Mouse (Mus musculus): ENCODE results near the gene Cdc42se1. TPM values are rescaled to one million over a fixed set of nuclear protein-coding genes. Genes with fewer than 3 reads are reported as not detected.
A peak's percentile ranks its signal among the peaks of the same experiment; 100 is the strongest.

Cdc42se1 gene
- polyA plus RNA-seq, 1 experiment from 2014 or later = 72.9 TPM

GRCm38 (mm10) chr3:95241498-95241897, 13.0 kb downstream of the Cdc42se1 start, which contains the start of gene Gm128:
Gene Gm128, minus strand, starts transcription at chr3:95241598.
- H3K9ac ChIP-seq (replicated peaks; ENCODE audit: low read depth, low read length) = no peak within 1 kb of the TSS
- H3K27me3 ChIP-seq (replicated peaks; ENCODE audit: control insufficient read depth, insufficient read depth, low read length) = no peaks in the 10 kb centered on the region
- H3K27ac ChIP-seq (ENCODE audit: low read length) = no peak within 1 kb of the TSS
- no peaks in the 10 kb centered on the region for H3K9me3 ChIP-seq (ENCODE audit: control insufficient read depth, low read length)
- no peak within 1 kb of the TSS for H3K4me2 ChIP-seq (ENCODE audit: low read length)
- peaks cover 8% of the 10 kb centered on the region for H3K36me3 ChIP-seq (ENCODE audit: control insufficient read depth, insufficient read depth)
- WGBS = 75% methylated on average over 7 of the region's 7 CpGs
- no peaks in the 10 kb centered on the region for H3K4me1 ChIP-seq (replicated peaks; ENCODE audit: control insufficient read depth, insufficient read depth, low read length)
- no peak within 1 kb of the TSS for H3K4me3 ChIP-seq (replicated peaks; ENCODE audit: low read length)
- ATAC-seq = no peak

- Histone ChIP-seq H3K9me3 (ENCODE audit: control insufficient read depth, low read length) (no peaks in the 10 kb centered on the region), H3K4me3 (replicated peaks; ENCODE audit: low read length) (no peak overlapping the region), H3K27me3 (replicated peaks; ENCODE audit: control insufficient read depth, insufficient read depth, low read length) (no peaks in the 10 kb centered on the region), H3K36me3 (ENCODE audit: control insufficient read depth, insufficient read depth) (0 out of 2 replicates have a peak, but pooled peaks cover 2% of the 10 kb centered on the region), H3K4me2 (ENCODE audit: low read length) (no peak overlapping the region), H3K4me1 (replicated peaks; ENCODE audit: control insufficient read depth, insufficient read depth, low read length) (no peaks in the 10 kb centered on the region), H3K9ac (replicated peaks; ENCODE audit: low read depth, low read length) (no peak overlapping the region), H3K27ac (ENCODE audit: low read length) (no peak overlapping the region)
- 89% methylated on average over 2 of the region's 2 CpGs for WGBS
- no peak for ATAC-seq
These were observed 14.6 kb downstream of the Cdc42se1 start for GRCm38 (mm10) chr3:95243086-95243485.

GRCm38 (mm10) chr3:95246465-95247231, 18.1 kb downstream of the Cdc42se1 start:
- Histone ChIP-seq H3K4me1 (replicated peaks; ENCODE audit: control insufficient read depth, insufficient read depth, low read length) (no peaks in the 10 kb centered on the region), H3K4me3 (replicated peaks; ENCODE audit: low read length) (no peak overlapping the region), H3K9ac (replicated peaks; ENCODE audit: low read depth, low read length) (no peak overlapping the region), H3K27ac (ENCODE audit: low read length) (no peak overlapping the region), H3K9me3 (ENCODE audit: control insufficient read depth, low read length) (no peaks in the 10 kb centered on the region), H3K4me2 (ENCODE audit: low read length) (no peak overlapping the region), H3K36me3 (ENCODE audit: control insufficient read depth, insufficient read depth) (no peaks in the 10 kb centered on the region), H3K27me3 (replicated peaks; ENCODE audit: control insufficient read depth, insufficient read depth, low read length) (no peaks in the 10 kb centered on the region)
- WGBS = 60% methylated on average over 5 of the region's 5 CpGs
- 0 out of 2 replicates have a peak, but pooled peaks have one; percentile 20 for ATAC-seq

- H3K36me3 ChIP-seq (ENCODE audit: control insufficient read depth, insufficient read depth) = no peaks in the 10 kb centered on the region
- no peak for ATAC-seq
- WGBS = 96% methylated on average over 1 of the region's 1 CpGs
These were observed 19.3 kb downstream of the Cdc42se1 start for GRCm38 (mm10) chr3:95247660-95248336.

GRCm38 (mm10) chr3:95250361-95250760, 21.8 kb downstream of the Cdc42se1 start:
- H3K9ac ChIP-seq (replicated peaks; ENCODE audit: low read depth, low read length) = no peak overlapping the region
- no peak overlapping the region for H3K4me3 ChIP-seq (replicated peaks; ENCODE audit: low read length)
- no peaks in the 10 kb centered on the region for H3K9me3 ChIP-seq (ENCODE audit: control insufficient read depth, low read length)
- no peak for ATAC-seq
- no peak overlapping the region for H3K27ac ChIP-seq (ENCODE audit: low read length)
- no peaks in the 10 kb centered on the region for H3K4me1 ChIP-seq (replicated peaks; ENCODE audit: control insufficient read depth, insufficient read depth, low read length)
- 84% methylated on average over 5 of the region's 5 CpGs for WGBS
- no peaks in the 10 kb centered on the region for H3K27me3 ChIP-seq (replicated peaks; ENCODE audit: control insufficient read depth, insufficient read depth, low read length)
- H3K36me3 ChIP-seq (ENCODE audit: control insufficient read depth, insufficient read depth) = 0 out of 2 replicates have a peak, but pooled peaks cover 2% of the 10 kb centered on the region
- H3K4me2 ChIP-seq (ENCODE audit: low read length) = no peak overlapping the region

More at GRCm38 (mm10) chr3:95247660-95248336, 19.3 kb downstream of the Cdc42se1 start:
- H3K9ac ChIP-seq (replicated peaks; ENCODE audit: low read depth, low read length) = no peak overlapping the region
- no peak overlapping the region for H3K4me2 ChIP-seq (ENCODE audit: low read length)
- no peaks in the 10 kb centered on the region for H3K27me3 ChIP-seq (replicated peaks; ENCODE audit: control insufficient read depth, insufficient read depth, low read length)
- H3K9me3 ChIP-seq (ENCODE audit: control insufficient read depth, low read length) = no peaks in the 10 kb centered on the region
- no peak overlapping the region for H3K27ac ChIP-seq (ENCODE audit: low read length)
- no peaks in the 10 kb centered on the region for H3K4me1 ChIP-seq (replicated peaks; ENCODE audit: control insufficient read depth, insufficient read depth, low read length)
- no peak overlapping the region for H3K4me3 ChIP-seq (replicated peaks; ENCODE audit: low read length)

- WGBS = 59% methylated on average over 7 of the region's 7 CpGs
- H3K36me3 ChIP-seq (ENCODE audit: control insufficient read depth, insufficient read depth) = 0 out of 2 replicates have a peak, but pooled peaks cover 2% of the 10 kb centered on the region
- ATAC-seq = no peak
These were observed 22.4 kb downstream of the Cdc42se1 start, which contains the start of gene Bnipl for GRCm38 (mm10) chr3:95250783-95251424. Gene Bnipl, minus strand, starts transcription at chr3:95251193.

GRCm38 (mm10) chr3:95256931-95257330, 28.4 kb downstream of the Cdc42se1 start:
- H3K4me2 ChIP-seq (ENCODE audit: low read length) = no peak overlapping the region
- H3K27me3 ChIP-seq (replicated peaks; ENCODE audit: control insufficient read depth, insufficient read depth, low read length) = no peaks in the 10 kb centered on the region
- 87% methylated on average over 5 of the region's 5 CpGs for WGBS
- H3K9ac ChIP-seq (replicated peaks; ENCODE audit: low read depth, low read length) = no peak overlapping the region
- no peak for ATAC-seq
- peaks cover 21% of the 10 kb centered on the region for H3K36me3 ChIP-seq (ENCODE audit: control insufficient read depth, insufficient read depth)
- H3K4me1 ChIP-seq (replicated peaks; ENCODE audit: control insufficient read depth, insufficient read depth, low read length) = no peaks in the 10 kb centered on the region
- no peak overlapping the region for H3K27ac ChIP-seq (ENCODE audit: low read length)
- no peaks in the 10 kb centered on the region for H3K9me3 ChIP-seq (ENCODE audit: control insufficient read depth, low read length)
- no peak overlapping the region for H3K4me3 ChIP-seq (replicated peaks; ENCODE audit: low read length)

More at GRCm38 (mm10) chr3:95250783-95251424, 22.4 kb downstream of the Cdc42se1 start, which contains the start of gene Bnipl:
- H3K9ac ChIP-seq (replicated peaks; ENCODE audit: low read depth, low read length) = no peak within 1 kb of the TSS
- H3K9me3 ChIP-seq (ENCODE audit: control insufficient read depth, low read length) = no peaks in the 10 kb centered on the region
- no peaks in the 10 kb centered on the region for H3K4me1 ChIP-seq (replicated peaks; ENCODE audit: control insufficient read depth, insufficient read depth, low read length)
- H3K27ac ChIP-seq (ENCODE audit: low read length) = no peak within 1 kb of the TSS
- H3K4me3 ChIP-seq (replicated peaks; ENCODE audit: low read length) = no peak within 1 kb of the TSS
- no peaks in the 10 kb centered on the region for H3K27me3 ChIP-seq (replicated peaks; ENCODE audit: control insufficient read depth, insufficient read depth, low read length)
- no peak within 1 kb of the TSS for H3K4me2 ChIP-seq (ENCODE audit: low read length)

GRCm38 (mm10) chr3:95261975-95262374, 33.4 kb downstream of the Cdc42se1 start:
- Histone ChIP-seq H3K4me2 (ENCODE audit: low read length) (no peak overlapping the region), H3K4me3 (replicated peaks; ENCODE audit: low read length) (no peak overlapping the region), H3K27me3 (replicated peaks; ENCODE audit: control insufficient read depth, insufficient read depth, low read length) (no peaks in the 10 kb centered on the region), H3K4me1 (replicated peaks; ENCODE audit: control insufficient read depth, insufficient read depth, low read length) (no peaks in the 10 kb centered on the region), H3K9me3 (ENCODE audit: control insufficient read depth, low read length) (no peaks in the 10 kb centered on the region), H3K27ac (ENCODE audit: low read length) (no peak overlapping the region), H3K36me3 (ENCODE audit: control insufficient read depth, insufficient read depth) (peaks cover 23% of the 10 kb centered on the region), H3K9ac (replicated peaks; ENCODE audit: low read depth, low read length) (no peak overlapping the region)
- 95% methylated on average over 4 of the region's 4 CpGs for WGBS
- ATAC-seq = no peak

Measured in forebrain, embryonic 16.5 days (tissue).